Mouse (Mus musculus) bone marrow, adult 2 months (tissue): ENCODE results near the gene Fam120a.

Experiments
- CTCF ChIP-seq: fragments of 200-500 bp; IDR thresholded peaks from 2 replicates; pipeline ENCODE4 v1.5.1; 2011; ENCODE audit warnings: low read length, control low read depth; ENCODE audit not compliant: control insufficient read depth, insufficient read depth
- POLR2A ChIP-seq: fragments of 200-500 bp; IDR thresholded peaks from 2 replicates; pipeline ENCODE4 v1.6.1; 2011; ENCODE audit warnings: low read depth, mild to moderate bottlenecking, control low read depth, low read length, borderline replicate concordance; ENCODE audit not compliant: control insufficient read depth

GRCm38 (mm10) chr13:48850326-48850725, 117.5 kb downstream of the Fam120a start:
- TF ChIP-seq POLR2A (no peak), CTCF (no peak)
